Mouse (Mus musculus) layer of hippocampus, adult 9-10 months (tissue): ENCODE results near the gene Ipo7.
"Not testable (repeated sequence)": the region's sequence is repeated elsewhere in the genome, so short reads cannot be mapped to it uniquely, and the experiment has no call there.

Experiments used
- DNase-seq: peaks from one replicate; pipeline ENCODE4 v3.0.0; 2022; ENCODE audit warnings: low spot score

The Ipo7 gene

DNA sequence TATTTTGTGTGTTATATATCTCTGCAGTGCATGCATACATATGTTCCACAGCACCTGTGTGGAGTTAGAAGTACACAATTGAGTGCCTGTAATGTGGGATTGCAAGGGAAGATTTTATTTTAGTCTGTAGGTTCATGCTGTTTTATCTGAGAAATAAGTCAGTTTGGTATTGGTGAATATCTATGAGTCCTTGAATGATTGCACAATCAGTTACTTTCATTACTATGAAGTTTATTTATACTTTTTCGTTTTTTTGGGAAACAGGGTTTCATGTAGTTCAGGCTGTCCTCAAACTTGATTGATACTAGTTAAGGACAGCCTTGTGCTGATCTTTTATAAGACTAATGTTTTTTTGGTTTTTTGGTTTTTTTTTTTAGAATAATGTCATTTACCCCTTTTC, 5.5 kb downstream of the Ipo7 start:
- no peak for DNase-seq

DNA sequence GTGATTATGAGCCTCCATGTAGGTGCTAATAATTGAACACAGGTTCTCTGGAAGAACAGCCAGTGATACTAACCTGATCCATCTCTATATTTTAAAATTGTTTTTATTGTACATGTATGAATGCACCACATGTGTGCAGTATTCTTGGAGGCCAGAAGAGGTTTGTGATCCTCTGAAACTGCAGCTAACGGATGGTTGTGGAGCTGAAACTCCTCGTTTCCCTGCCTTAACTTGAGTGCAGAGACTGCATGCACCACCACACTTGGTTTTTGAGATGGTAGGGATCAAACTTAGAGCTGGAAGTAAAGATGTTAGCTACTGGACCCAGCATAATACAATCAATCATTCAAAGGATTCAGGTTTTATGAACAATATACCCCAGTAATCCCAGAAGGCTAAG, 8.5 kb downstream of the Ipo7 start:
- DNase-seq = no peak

DNA sequence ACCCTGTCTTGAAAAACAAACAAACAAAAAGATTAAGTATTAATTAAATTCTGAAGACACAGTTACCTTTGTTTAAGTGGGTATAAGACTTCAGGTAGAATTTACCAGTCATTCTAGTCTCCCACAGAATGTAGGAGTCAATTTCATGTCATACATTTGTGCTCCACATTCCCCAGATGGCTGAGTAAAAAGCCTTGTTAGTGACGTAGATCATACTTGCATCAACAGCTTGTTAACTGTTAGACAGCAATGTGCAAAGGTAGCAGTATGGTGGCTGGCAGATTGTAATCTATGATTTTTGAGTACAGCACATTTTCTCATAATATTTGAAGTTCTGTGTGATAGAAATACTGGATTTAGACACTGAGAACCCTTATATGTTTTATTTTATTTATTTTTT, 10.8 kb downstream of the Ipo7 start:
- no peak for DNase-seq

DNA sequence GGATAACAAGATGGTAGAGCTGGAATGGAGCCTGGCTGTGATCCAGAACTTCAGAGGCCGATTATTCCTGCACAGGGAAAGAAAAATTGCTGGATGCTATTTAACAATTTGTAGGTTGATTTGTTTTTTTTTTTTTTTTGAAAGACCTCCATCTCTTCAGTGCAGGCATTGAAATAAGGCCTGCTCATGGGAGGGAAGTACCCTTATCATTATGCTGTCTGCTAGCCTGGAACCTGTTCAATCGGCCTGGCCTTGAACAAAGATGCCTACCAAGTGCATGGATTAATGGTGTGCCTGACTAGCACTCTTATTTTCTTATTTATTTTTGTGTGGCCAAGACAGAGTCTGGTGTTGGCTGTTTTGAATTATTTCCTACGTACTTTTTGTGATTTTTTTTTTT, 12.3 kb downstream of the Ipo7 start:
- DNase-seq = no peak

DNA sequence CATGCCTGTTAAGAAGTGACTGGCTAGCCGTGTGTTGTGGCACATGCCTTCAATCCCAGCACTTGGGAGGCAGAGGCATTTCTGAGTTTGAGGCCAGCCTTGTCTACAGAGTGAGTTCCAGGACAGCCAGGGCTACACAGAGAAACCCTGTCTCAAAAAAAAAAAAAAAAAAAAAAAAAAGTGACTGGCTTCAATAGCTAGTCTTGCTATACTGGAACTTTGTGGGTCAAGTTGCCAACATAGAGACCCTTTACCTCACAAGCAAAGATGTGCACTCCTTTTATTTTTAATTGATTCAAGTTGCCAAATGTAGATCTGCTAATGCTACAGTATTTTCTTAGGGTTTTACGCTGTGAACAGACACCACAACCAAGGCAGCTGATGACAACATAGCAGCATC, 39.6 kb downstream of the Ipo7 start:
- DNase-seq = not testable (repeated sequence)

DNA sequence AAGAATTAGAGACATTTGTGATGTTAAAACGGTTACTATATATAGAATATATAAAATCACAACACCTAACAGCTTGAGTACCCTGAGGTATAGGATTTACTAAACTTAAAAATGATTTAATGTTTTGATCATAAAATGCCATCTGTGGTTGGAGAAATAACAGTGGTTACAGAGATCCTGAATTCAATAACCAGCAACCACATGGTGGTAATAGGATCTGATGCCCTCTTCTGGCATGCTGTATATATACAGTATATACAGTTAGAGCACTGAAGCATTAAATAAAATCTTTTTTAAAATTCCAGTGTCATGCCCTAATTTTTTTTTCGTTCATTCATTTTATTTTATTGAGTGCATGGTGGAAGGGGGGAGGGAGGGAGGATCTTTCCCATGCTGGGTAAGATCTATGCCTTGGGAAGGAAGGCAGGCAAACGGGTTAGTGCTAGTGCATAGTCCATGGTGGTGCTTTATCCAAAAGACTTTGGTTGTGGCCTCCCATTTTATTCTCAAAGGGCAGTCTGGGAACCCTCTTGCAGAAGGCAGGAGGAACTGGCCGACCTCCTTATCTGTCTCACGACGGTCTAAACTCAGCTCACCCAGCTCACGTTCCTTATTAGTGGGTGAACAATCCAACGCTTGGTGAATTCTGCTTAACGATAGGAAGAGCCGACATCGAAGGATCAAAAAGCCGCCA, 41.2 kb downstream of the Ipo7 start:
- no peak for DNase-seq

DNA sequence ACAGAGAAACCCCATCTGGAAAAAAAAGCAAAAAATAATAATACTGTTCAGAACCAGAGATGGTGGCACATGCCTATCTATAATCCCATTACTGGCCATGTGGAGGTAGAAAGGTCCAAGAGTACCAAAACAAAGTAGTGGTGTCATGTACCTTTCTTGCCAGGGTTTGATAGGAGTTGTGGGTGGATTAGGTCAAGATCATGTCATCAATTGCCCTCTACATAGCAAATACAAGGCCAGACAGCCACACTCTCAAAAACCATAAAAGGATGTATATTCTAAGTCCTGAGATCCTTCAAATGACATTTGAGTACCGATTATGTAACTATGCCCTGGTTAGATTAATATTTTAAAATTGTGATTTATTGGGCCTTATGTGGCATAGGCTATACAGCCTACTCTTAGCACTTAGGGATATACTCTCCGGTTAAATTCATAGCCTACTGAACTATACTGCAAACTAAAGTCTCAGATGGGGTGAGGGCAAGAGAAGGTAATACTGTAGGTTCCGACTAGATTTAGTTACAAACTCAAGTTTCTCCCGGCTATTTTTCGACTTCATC, 42.1 kb downstream of the Ipo7 start:
- no peak for DNase-seq

DNA sequence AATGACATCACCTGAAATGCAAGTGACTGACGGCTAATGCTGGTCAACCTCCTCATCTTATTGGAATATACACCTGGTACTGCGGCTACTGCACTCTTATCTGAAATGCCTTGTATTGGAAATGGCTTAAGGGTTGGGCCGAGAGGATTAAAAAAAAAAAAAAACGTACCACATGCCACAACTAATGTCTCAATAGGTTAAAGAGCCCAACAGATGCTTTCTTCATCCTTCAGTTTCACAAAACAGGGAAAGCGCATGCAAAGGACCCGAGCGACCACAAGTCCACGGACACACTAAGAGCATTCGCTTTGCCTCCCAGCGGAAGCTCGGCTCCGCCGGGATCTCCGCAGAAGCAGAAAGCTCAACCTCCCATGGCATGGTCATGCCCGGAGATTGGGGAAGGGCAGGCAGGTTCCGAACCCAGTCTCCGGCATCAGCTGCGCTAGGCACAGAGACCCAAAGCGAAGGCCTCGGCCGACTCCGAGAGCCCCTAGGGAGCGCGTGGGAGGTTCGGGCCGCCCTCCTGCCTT, 42.7 kb downstream of the Ipo7 start:
- no peak for DNase-seq

DNA sequence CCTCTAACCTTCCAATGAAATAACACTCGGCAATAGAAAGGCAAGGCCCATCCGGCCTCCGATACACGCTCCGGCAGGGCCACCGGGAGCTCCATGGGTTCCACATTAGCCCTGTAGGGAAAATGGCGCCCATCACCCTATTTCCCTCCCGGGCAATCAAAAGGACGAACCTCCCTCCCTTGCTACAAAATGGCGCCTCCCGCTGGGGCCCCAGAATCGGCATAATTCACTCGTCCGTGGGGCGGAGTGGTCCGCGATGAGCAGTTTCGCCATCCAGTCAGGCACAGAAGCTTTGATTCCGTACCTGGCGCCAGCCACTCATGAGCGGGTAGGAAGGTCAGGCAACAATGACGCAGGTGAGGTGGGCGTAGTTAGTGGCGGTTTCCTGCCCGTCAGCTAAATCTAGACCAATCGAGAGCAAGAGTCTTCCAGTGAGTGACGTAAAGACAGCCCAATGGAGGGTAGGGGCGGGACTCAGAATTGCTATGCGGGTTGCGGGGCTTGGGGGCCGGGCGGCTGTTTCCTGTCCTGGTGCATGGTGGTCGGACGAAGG, 43.2 kb downstream of the Ipo7 start, which contains the start of gene Zfp143:
Gene Zfp143, plus strand, starts transcription at position 19 of the 553 bp plus-strand sequence.
- peak; percentile 100 for DNase-seq

DNA sequence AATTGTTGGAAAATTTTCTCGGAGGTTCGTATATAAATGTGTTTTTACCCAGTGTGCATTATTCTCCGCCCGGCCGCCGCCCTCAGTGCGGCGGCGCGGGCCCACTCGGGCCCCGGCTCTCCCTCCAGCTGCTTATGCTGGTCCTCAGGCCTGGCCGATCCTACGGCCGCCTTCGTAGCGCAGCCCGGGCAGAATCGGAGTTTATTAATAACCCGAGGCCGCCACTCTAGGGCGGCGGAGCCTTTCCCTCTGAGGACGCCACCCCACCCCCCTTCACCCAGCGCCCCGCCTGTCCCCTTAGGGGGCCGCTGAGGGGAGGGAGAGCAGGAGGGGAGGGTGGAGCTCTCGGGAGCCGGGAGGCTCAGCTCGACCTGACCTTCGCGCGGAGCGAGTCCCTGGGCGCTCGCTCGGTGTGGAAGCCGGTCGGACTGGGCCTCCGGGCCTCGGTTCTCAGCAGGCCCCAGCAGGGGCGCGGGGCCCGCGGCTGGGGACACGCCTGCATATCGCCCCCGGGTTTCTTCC, 43.7 kb downstream of the Ipo7 start:
- DNase-seq = peak; percentile 42

DNA sequence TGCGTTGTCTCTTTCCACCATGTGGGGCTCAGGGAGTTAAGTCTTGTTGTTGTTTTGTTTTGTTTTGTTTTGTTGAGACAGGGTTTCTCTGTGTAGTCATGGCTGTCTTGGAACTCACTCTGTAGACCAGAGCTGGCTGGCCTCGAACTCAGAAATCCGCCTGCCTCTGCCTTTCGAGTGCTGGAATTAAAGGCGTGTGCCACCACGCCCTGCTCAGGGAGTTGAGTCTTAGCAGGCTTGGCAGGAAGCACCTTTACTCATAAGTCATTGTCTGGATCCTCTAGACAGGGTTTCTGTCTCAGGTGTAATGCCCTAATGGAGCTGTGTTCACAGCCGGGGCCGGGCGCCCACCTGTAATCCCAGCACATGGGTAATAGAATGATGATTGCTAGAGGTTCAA, 45.7 kb downstream of the Ipo7 start:
- no peak for DNase-seq

DNA sequence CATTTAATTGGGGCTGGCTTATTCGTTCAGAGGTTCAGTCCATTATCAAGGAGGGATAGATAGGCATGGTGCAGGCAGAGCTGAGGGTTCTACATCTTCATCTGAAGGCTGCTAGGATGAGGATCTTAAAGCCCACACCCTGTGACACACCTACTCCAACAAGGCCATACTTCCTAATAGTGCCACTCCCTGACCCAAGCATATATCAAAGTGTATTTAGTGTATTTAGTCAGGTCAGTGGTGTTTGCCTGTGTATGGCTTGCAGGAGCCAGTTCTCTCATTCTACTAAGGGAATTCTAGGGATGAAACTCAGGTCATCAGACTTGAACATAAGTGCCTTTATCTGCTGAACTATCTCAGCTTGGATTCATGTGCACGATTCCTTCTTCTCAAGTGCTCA, 51.0 kb downstream of the Ipo7 start:
- DNase-seq = no peak

DNA sequence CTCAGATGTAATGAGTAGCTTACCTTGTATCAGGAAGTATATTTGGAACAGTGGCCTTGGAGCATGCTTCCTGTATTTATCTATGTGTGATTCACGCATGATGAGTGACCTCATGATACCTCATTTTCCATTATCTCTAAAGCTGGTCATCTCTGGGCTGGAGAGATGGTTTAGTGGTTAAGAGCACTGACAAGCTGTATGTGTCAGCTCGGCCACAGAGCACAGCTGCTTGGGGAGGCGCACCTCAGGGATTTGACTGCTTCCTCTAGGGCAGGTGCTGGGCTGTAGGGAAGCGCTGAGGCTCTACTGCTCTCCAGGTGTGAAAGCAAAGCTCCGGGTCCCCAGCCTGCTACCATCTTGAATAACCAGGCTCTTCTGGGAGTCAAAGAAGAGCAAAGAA, 60.1 kb downstream of the Ipo7 start:
- DNase-seq = no peak

DNA sequence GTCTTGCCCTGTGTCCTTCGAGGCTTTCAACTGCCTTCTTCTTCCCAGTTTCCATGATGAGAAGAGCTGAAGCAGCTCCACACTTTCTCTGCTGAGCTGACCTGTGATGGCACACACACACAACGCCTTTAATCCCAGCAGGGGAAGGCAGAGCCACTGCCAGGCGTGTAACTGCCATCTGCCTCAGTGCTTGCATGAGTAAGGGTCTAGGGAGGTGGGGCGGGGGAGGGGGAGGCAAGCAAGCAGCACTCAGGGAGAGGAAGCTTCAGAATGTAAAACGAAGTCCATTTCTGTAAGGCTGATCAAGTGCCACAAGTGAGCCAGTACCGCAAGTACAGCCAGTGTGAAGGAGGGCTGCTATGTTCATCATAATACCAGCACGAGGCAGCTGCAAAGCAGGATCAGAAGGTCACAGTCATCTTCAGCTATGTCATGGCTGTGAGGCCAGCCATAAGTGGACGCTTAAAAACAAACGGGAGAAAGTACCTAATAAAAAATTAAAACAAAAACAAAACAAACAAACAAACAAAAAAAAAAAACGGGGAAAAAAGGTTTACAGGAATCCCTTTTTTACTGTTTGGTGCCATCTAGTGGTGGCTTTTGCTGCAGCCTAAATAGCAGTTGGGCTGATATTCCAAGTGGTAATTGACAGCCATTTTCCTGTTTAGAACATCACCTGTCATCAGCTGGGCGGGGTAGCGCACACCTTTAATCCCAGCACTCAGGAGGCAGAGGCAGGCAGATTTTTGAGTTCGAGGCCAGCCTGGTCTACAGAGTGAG, 65.5 kb downstream of the Ipo7 start:
- peak; percentile 29 for DNase-seq

DNA sequence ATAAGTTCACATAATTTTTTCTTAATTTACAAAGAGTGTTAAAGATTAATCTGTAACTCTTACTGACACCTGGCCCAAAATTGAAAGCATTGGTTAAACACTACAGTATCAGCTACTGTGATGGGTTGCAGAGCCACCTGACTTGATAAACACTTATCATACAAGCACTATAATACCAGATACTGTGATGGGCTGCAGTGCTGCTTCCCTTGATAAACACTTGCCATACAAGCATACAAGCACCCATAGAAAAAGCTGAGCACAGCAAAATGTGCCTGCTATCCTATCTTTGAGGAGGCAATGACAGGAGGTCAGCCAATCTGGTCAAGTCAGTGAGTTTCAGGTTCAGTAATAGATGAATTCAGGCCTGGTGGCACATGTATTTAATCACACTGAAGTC, 67.1 kb downstream of the Ipo7 start:
- DNase-seq = no peak

DNA sequence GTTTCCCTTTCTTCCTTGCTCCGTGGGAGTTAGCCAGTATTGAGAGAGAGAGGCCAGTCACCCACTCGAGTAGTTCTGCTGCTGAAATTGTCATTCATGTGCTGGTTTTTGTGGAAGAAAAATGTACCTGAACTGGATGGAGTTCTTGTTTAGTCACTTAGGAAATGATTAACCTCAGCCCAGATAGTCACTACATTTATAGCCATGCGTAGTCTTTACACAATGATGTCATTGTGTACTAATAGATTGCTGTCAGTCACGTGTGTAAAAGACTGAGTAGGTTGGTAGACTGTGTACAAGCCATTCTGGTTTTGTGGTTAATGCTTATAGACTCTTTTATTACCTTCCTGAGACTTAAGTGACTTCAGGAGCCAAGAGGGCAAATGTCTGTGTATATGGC, 69.8 kb downstream of the Ipo7 start:
- DNase-seq = no peak

DNA sequence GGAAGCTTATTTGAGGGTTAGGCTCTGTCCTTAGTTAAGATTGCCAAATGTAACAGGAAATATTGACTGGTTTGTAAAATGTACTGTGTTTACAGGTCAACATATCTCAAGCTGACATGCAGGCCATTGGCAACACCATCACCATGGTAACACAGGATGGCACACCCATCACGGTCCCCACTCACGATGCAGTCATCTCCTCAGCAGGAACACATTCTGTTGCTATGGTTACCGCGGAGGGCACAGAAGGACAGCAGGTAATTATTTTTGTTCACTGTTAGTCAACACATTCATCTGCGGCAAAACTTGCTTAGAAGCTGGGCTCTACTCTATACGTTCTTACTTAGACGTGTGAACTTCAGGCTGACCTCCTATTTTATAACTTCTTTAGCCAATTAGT, 73.6 kb downstream of the Ipo7 start:
- no peak for DNase-seq

DNA sequence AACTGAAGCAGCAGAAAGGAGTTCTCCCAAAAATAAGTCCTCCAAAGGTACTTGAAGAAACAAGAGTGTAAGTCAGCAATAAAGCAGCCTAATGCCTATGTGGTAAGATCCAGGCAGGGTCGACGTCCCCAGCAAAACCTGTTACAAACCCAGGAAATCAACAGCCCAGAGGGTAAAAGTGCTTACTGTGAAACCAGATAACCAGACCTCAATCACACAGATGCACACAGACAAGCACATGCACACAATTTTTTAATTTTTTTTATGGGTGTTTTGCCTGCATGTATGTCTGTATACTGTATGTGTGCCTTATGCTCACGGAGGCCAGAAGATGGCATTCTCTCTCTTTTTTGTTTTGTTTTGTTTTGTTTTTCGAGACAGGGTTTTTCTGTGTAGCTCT, 78.3 kb downstream of the Ipo7 start:
- DNase-seq = no peak

DNA sequence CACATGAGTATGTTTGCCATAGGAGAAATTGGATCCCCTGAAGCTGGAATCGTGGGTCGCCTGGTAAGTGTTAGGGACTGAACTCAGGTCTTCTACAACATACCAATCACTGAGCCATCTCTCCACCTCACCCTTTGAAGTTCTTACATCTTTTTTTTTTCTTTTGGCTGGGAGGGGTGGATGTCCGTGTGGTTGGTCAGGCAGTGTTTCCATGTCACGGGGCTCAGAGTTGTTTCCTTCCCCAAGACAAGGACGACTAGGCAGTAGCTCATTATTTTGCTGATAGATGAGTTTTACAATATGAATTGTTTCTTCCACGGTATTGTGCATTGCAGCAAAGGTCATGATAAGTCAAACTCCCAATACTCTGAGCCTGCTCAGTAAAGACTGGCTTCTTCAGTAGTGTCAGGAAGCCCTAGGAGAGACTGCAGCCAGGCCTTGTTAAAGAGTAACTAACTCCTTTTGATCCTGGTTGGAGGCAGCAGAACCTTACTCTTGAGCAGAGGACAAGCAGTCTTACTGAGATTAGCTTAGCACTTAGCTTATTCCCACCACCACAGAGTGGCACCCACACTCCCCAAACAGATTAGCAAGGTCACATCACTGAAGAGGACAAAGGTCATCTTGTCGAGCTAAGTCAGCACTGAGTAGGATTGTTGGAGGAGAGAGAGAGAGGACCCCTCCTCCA, 79.2 kb downstream of the Ipo7 start:
- no peak for DNase-seq

DNA sequence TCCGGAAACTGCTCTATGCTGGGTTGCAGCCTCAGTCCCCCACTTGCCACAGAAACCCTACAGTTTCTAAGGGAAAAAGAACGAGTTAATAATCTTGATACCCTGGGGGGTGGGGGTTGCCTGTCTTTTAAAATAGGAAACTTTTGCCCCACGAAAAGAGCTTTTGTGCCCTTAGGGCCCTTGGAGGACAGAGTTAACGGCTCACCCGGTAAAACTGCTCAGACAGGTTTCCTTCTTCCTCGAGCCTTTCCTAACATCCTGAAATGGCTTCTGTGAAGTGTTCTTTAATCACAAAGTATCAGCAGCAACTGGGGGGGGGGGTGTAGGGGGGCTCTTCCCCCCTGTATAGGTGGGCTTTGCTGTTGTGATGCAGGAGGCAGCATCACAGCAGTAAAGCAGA, 82.8 kb downstream of the Ipo7 start:
- no peak for DNase-seq

DNA sequence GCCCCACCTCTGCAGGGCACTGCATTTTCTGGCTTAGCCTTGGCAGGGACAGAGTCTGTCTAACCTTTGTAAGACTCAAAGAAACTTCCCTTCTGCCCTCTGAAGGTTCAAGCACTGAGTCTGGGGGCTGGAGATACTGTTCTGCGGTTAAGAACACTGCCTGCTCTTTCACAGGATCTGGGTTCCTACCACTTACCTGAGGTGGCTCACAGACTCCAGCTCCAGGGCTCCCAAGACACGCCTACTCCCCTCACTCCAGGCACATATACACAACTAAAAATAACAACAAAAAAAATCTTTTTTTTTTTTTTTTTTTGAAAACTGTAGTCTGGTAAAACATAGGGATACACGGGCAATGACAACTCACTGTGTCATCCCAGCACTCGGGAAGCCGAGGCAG, 83.2 kb downstream of the Ipo7 start:
- no peak for DNase-seq

DNA sequence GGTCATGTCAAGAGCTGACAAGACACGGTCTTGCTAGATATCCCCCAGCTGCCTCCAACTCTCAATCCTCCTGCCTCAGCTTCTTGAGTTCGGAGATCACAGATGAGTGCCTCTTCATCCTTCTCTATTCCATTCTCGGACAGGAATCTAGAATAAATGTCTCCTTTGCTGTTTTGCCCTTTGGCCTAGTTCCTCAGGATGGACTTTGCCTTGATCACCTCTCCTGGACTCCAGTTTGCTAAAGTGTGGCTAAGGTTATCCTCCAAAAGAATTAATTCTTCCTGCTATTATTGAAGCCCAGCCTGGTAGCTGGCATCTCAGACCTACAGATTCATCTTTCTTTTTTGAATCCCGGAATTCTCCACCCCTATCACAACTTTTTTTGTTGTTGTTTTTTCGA, 87.0 kb downstream of the Ipo7 start:
- no peak for DNase-seq
